ENCODE assay signal across 8 mouse cellular contexts in the genomic region with DNA sequence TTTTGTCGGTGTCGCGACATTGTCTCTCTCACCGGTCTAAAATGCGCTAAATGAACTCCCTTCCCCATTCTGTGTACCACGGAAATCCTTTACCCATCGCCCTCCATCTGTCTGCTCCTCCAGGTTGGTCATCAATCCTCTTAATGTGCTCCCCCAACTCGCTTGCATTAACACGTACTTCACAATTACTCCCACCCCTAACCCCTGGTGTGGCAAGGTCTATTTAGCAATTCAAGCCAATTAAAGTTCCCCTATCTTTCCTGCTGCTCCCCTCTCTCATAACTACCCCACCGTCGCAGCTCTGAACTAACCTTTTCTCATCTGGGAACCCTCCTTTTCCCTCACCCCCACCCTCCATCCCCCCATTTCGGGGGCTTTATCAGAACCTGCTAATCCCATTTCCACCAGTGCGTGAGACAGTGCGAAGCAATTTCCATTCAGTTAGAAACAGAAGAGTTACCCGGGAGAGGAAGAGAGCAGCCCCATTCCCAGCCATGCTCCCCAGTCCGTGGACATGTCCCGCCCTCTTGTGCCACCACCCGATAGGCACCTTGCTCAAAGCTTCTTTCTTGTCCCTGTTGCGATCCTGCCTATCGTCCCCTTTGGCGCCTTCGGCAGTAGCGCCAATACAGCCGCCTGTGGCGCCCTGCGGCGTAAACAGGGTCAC. TPM values are rescaled to one million over a fixed set of nuclear protein-coding genes. Genes with fewer than 3 reads are reported as not detected.
DNase-seq lines count a peak whose midpoint lies in the region; ATAC-seq and TF ChIP-seq lines count a peak whose summit lies in the region.

No protein-coding gene starts in this region.

- H3K4me3 ChIP-seq in heart, embryonic 16.5 days (ENCODE audit: low read length): peak overlapping the region; percentile 74
- peak overlapping the region; percentile 51 for H3K4me3 ChIP-seq in forebrain, postnatal 0 days (ENCODE audit: low read depth, low read length)

- WGBS in heart, embryonic 16.5 days: 12% methylated on average over 27 of the region's 27 CpGs
- WGBS in forebrain, postnatal 0 days: 22% methylated on average over 27 of the region's 27 CpGs

- ATAC-seq in heart, embryonic 16.5 days (replicated peaks; ENCODE audit: extremely low read depth, insufficient read depth, low FRiP score): peak; percentile 82
- ATAC-seq in Patski: peak; percentile 82
- ATAC-seq in forebrain, postnatal 0 days: peak; percentile 60
- peak; percentile 64 for ATAC-seq in megakaryocyte, adult 5-6 weeks (ENCODE audit: poor library complexity, severe bottlenecking)

- peak overlapping the region; percentile 69 for H3K4me2 ChIP-seq in heart, embryonic 16.5 days (ENCODE audit: low read depth, low read length)
- H3K4me2 ChIP-seq in forebrain, postnatal 0 days (ENCODE audit: low read depth): peak overlapping the region; percentile 59

- H3K27ac ChIP-seq in heart, embryonic 16.5 days (ENCODE audit: low read length): peak overlapping the region; percentile 94
- peak overlapping the region; percentile 86 for H3K27ac ChIP-seq in forebrain, postnatal 0 days (ENCODE audit: low read depth, low read length)

- TF ChIP-seq CTCF in Patski (IDR thresholded peaks at IDR 0.05): no peak
- peak; percentile 5; the same call in 1 of the 2 replicates for TF ChIP-seq CTCF in forebrain, postnatal 0 days (IDR thresholded peaks at IDR 0.05; ENCODE audit: low read depth)

- intact Hi-C loops in heart, postnatal 36 days (cut with DNase I): loop anchor here (2.0 kb wide), 1 partner anchor 17 kb away; the partner anchor contains the start of gene Nkap

- CTCF ChIA-PET in Patski (lab: Charles Lee): interaction anchor here (0.9 kb wide), 1 partner anchor 10 kb away, joined by 4 read pairs; no protein-coding TSS in a partner anchor

- H3K9me3 ChIP-seq in heart, embryonic 16.5 days (replicated peaks; ENCODE audit: control insufficient read depth, low read length): no peaks in the 10 kb centered on the region
- H3K9me3 ChIP-seq in forebrain, postnatal 0 days (ENCODE audit: low read length): no peaks in the 10 kb centered on the region

- peak overlapping the region; percentile 80 for H3K9ac ChIP-seq in heart, embryonic 16.5 days (ENCODE audit: low read length)
- peak overlapping the region; percentile 62 for H3K9ac ChIP-seq in forebrain, postnatal 0 days

- DNase-seq in heart, postnatal 36 days: no peak
- no peak for DNase-seq in Patski (ENCODE audit: low read depth, low spot score)
- DNase-seq in forebrain, postnatal 0 days: no peak
- no peak for DNase-seq in natural killer cell, adult 2 months (ENCODE audit: low spot score in 2 of 2)
- DNase-seq in right cerebral cortex, adult 2 months (ENCODE audit: low spot score in 2 of 2): no peak
- no peak for DNase-seq in thymus, postnatal 25 days

- no peaks in the 10 kb centered on the region for H3K27me3 ChIP-seq in heart, embryonic 16.5 days (ENCODE audit: control insufficient read depth, insufficient read depth, low read length)
- H3K27me3 ChIP-seq in Patski: peaks cover 12% of the 10 kb centered on the region
- H3K27me3 ChIP-seq in forebrain, postnatal 0 days (ENCODE audit: insufficient read depth, low read length): no peaks in the 10 kb centered on the region

- POLR2A ChIA-PET in Patski (lab: Charles Lee): interaction anchor here (0.7 to 1.0 kb wide), 2 partner anchors 11 to 245 kb away, joined by 3 read pairs; no protein-coding TSS in a partner anchor

- in situ Hi-C loops in Patski (cut with MboI; ENCODE audit: low pct_unique_long_range_greater_than_20kb): no loop called here

- H3K36me3 ChIP-seq in heart, embryonic 16.5 days (ENCODE audit: control insufficient read depth, insufficient read depth): no peaks in the 10 kb centered on the region
- H3K36me3 ChIP-seq in forebrain, postnatal 0 days (ENCODE audit: insufficient read depth): no peaks in the 10 kb centered on the region

- no peaks in the 10 kb centered on the region for H3K4me1 ChIP-seq in heart, embryonic 16.5 days (ENCODE audit: control insufficient read depth, insufficient read depth, low read length)
- H3K4me1 ChIP-seq in forebrain, postnatal 0 days (ENCODE audit: insufficient read depth): no peaks in the 10 kb centered on the region

RNA-seq across cellular contexts. Expression of gene Upf3b, which starts 0.5 kb away (rescaled TPM):
- polyA plus RNA-seq in heart, embryonic 16.5 days (2015; fragmentation: Nextera tagmentation; extraction: Ambion mirVana): 13.5 and 13.6 TPM in 2 replicates
- total RNA-seq in heart, postnatal 36 days (2021): 1 to 10 TPM; 7.9 to 8.0 TPM
- polyA plus RNA-seq in Patski (2021): 36.6 TPM
- total RNA-seq in forebrain, postnatal 0 days (2014; rRNA removed): 15.2 and 18.5 TPM in 2 replicates
- polyA plus RNA-seq in forebrain, postnatal 0 days (2015; fragmentation: Nextera tagmentation; extraction: Ambion mirVana): 17.8 and 21.1 TPM in 2 replicates
- 18.2 and 24.7 TPM in 2 replicates for total RNA-seq in megakaryocyte, adult 5-6 weeks (2015)
- total RNA-seq in megakaryocyte, adult 5-6 weeks (2017): 25.6 and 26.2 TPM in 2 replicates

RNA-seq across cellular contexts. Expression of gene Nkap, which starts 16.9 kb away (rescaled TPM):
- 10.3 and 13.2 TPM in 2 replicates for polyA plus RNA-seq in heart, embryonic 16.5 days (2015; fragmentation: Nextera tagmentation; extraction: Ambion mirVana)
- total RNA-seq in heart, postnatal 36 days (2021): 1 to 10 TPM; 9.2 to 9.9 TPM
- 16.7 TPM for polyA plus RNA-seq in Patski (2021)
- total RNA-seq in forebrain, postnatal 0 days (2014; rRNA removed): 25.2 and 30.6 TPM in 2 replicates
- polyA plus RNA-seq in forebrain, postnatal 0 days (2015; fragmentation: Nextera tagmentation; extraction: Ambion mirVana): 10.6 and 19.5 TPM in 2 replicates
- 16.9 and 18.5 TPM in 2 replicates for total RNA-seq in megakaryocyte, adult 5-6 weeks (2015)
- total RNA-seq in megakaryocyte, adult 5-6 weeks (2017): 30.5 and 37.4 TPM in 2 replicates

RNA-seq across cellular contexts. Expression of gene Rpl39, which starts 24.5 kb away (rescaled TPM):
- 275 and 291 TPM in 2 replicates for polyA plus RNA-seq in heart, embryonic 16.5 days (2015; fragmentation: Nextera tagmentation; extraction: Ambion mirVana)
- total RNA-seq in heart, postnatal 36 days (2021): 100 to 1,000 TPM; 303 to 327 TPM
- 1,195 TPM for polyA plus RNA-seq in Patski (2021)
- 270 and 540 TPM in 2 replicates for total RNA-seq in forebrain, postnatal 0 days (2014; rRNA removed)
- 360 and 524 TPM in 2 replicates for polyA plus RNA-seq in forebrain, postnatal 0 days (2015; fragmentation: Nextera tagmentation; extraction: Ambion mirVana)
- total RNA-seq in megakaryocyte, adult 5-6 weeks (2015): 1,116 and 1,186 TPM in 2 replicates
- 3,519 and 4,154 TPM in 2 replicates for total RNA-seq in megakaryocyte, adult 5-6 weeks (2017)

RNA-seq across cellular contexts. Expression of gene Akap14, which starts 59.0 kb away (rescaled TPM):
- 0.19 TPM in 1 of 2 replicates, not detected in the other for polyA plus RNA-seq in heart, embryonic 16.5 days (2015; fragmentation: Nextera tagmentation; extraction: Ambion mirVana)
- not detected for total RNA-seq in heart, postnatal 36 days (2021)
- not detected for polyA plus RNA-seq in Patski (2021)
- total RNA-seq in forebrain, postnatal 0 days (2014; rRNA removed): 0.31 and 0.48 TPM in 2 replicates
- 0.18 and 0.58 TPM in 2 replicates for polyA plus RNA-seq in forebrain, postnatal 0 days (2015; fragmentation: Nextera tagmentation; extraction: Ambion mirVana)
- not detected in 2 replicates for total RNA-seq in megakaryocyte, adult 5-6 weeks (2015)
- total RNA-seq in megakaryocyte, adult 5-6 weeks (2017): not detected in 2 replicates
